Mouse (Mus musculus): ENCODE data around the gene Glipr2.
A peak's percentile ranks its signal among the peaks of the same experiment; 100 is the strongest.

Gene Glipr2

GRCm38 (mm10) chr4:43970393-43971330 lies 13.5 kb downstream of the Glipr2 start:
- no peak for DNase-seq (ENCODE audit: low spot score)

DNA sequence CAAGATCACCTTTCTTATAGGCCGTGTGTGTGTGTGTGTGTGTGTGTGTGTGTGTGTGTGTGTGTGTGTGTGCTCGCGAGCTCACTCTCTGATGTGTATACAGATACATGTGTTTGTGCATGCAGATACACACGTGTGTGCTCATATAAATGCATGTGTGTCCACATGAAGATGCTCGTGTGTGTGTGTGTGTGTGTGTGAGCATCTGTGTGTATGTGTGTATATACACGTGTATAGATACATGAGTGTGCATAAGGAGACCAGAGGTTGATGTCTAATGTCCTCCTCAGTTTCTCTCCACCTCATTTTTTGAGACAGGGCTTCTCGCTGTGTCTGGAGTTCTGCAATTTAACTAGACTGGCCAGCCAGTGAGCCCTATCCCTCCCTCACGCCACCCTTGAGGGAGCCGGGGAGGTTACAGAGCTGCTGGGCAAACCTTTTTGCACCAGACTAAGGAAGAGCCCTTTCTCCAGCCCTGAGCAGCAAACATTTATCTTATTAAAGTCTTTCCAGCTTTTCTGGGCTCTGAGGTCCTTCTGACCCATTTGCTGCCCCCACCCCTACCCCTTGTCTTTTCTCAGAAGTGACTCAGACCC lies 14.4 kb downstream of the Glipr2 start:
- DNase-seq (ENCODE audit: low spot score) = no peak

DNA sequence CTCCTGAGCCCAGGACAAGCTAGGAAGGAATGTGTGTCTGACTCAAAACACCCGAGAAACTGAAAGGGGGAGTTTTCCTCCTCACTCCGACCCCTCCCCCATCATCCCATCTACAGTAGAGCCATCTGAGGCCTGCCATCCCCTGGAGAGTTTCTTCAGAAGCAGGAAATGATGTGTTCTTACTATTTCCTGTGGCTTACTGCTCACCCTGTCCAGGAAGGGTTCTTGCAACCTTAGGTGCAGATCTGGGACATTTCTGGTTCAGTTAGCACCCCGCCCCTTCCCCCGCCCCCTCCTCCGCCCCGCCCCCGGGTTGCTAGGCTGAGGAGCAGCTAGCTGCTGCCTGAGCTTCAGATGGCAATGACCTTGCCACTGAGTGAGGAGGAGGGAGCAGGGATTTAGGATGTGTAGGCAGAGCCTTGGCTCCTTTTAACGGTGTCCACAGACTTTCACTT lies 15.0 kb downstream of the Glipr2 start:
- peak; percentile 43 for DNase-seq (ENCODE audit: low spot score)

- peak; percentile 54 for DNase-seq (ENCODE audit: low spot score)
Measured at GRCm38 (mm10) chr4:43973526-43973981, 16.4 kb downstream of the Glipr2 start.

DNA sequence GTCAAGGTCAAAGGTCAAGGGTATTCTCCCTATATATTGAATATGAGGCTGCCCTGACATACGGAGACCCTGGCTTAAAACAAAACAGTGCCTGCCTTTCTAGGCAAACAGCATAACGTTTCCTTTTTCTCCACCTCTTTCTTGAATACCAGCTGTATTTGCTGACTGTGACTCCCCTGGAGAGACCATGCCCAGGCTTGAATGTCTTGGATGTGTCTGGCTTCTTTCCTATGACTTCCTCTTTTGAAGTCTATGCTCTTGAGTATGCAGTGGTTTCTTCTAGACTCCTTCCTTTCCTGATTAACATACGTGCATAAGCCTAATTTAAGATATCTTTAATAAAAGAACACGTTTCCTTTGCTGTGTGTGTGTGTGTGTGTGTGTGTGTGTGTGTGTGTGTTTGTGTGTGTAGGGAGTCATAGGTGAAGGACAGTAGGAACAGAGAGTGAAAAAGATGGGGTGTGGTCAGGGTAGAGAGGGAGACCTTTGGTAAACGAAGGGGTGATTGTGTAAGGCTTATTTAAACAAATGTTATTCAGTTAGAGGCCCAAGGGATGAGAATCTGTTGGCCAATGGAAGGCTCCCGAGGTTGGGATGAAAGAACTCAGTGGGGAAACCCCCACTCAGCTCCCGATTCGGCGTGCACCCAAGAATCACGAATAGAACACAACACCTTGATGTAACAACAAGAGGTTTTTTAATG lies 17.9 kb downstream of the Glipr2 start:
- DNase-seq (ENCODE audit: low spot score) = no peak

DNA sequence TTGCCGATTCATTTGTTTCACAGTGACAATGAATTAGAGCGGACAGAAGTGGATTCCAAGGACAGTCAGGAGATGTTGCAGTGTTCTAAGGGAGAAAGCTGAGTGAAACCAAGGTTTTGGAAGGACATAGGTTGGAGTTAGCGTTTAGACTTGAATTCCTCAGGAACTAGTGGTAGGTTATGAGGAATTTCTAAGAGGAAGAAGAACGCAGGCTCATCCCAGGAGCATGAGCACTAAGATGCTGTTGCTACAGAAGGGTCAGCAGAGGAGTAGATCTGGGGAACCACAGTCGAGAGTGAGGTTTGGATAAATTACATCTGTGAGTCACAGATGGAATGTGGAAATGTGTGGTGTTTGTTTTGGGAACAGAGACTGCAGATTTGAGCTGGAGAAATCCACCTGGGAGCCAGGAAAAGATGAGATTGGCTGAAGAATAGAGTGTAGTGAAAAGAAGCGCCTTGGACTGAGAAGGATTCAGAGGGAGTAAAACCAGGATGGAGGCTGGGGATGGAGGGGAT lies 19.1 kb downstream of the Glipr2 start:
- no peak for DNase-seq (ENCODE audit: low spot score)

GRCm38 (mm10) chr4:43978521-43979443 lies 21.6 kb downstream of the Glipr2 start:
- peak; percentile 65 for DNase-seq (ENCODE audit: low spot score)

DNA sequence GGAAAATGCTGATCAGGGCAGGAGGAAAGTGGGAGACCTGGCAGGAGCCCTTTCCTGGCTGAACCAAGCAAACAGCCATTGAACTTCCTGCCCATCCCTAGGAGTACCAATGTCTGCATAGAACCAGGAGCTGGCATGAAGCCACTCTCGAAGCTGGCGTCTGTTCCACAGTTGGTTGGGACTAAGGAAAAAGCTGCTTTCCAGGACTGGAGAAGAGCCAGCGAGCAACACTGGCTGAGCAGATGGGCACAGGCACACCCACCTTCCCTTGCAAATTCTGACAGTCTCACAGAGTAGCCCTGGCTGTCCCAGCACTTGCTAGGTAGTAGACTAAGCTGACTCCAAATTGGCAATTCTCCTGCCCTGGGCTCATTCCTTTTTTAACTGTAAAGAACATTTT lies 22.5 kb downstream of the Glipr2 start:
- DNase-seq (ENCODE audit: low spot score) = peak; percentile 49

GRCm38 (mm10) chr4:43980236-43980635 lies 23.0 kb downstream of the Glipr2 start:
- DNase-seq (ENCODE audit: low spot score) = no peak

DNA sequence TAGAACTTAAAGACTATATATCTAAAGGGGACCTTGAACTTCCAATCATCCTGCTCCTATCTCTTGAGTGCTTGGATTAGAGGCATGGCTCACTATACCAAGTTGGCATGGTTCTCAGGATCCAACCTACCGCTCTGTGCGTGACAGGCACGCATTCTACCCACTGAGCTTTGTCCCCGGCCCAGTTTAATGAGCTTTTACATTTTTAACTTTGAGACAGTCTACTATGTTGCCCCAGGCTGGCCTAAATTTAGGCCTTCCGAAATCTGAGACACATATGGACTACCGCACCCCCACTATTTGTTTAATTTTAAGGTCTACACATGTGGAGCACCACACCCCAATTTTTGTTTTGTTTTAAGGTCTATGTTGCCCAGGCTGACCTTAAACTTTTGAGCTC lies 23.6 kb downstream of the Glipr2 start:
- no peak for DNase-seq (ENCODE audit: low spot score)

- DNase-seq (ENCODE audit: low spot score) = no peak
Measured at GRCm38 (mm10) chr4:43981251-43981650, 24.1 kb downstream of the Glipr2 start.

DNA sequence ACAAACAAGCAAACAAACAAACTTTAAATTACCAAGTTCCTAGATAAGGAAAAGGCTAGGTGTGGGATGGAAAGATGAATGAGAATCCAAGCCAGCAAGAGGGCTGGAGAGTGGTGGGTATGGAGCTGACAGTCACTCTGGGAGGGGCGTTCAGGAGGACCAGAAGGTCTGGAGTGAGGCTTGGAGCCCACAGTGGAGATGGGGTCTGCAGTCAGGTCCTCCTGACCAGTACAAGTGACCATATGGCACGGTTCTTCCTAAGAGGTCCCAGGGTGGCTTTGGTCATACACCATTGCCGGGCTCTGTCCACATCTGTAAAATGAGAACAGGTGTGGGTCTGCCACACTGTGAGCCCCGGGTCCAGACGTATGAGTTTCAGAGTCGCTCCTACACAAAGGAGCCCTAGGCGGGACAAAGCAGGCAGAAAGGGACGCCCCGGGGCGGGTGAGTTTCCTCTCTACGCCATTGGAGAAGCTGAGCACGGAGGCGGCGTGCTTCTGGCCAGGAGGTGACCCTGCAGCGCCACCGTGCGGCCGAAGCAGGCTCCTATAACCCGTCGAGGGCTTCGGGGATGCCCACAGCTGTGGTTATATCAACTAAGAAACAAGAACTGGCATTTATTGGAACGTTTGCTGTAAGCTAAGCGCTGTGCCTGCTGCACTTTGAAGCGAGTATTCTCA lies 25.0 kb downstream of the Glipr2 start:
- DNase-seq (ENCODE audit: low spot score) = peak; percentile 93

DNA sequence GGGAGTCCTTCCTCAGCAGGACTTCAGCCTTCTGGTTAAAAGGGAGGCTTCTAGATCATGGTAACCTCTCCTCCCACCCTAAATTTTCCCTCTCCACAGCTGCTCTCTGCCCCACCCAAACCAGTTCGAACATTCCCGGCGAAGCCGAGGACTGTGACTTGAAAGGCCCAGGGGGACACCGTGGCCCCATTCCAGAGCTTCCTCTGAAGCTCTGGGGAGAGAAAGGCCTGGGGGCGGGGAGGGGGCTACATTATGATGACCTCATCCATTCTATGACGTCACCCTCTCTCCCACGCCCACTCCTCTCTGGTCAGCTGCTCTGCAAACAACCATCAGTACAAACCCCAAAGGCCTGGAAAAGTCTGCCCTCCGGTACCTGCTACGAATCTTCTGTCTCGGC lies 26.0 kb downstream of the Glipr2 start, which contains the start of gene Ccin:
Gene Ccin (plus strand): TSS at position 303 of the 400 bp plus-strand sequence.
- no peak for DNase-seq (ENCODE audit: low spot score)

GRCm38 (mm10) chr4:43983756-43984155 lies 26.6 kb downstream of the Glipr2 start:
- DNase-seq (ENCODE audit: low spot score) = no peak

DNA sequence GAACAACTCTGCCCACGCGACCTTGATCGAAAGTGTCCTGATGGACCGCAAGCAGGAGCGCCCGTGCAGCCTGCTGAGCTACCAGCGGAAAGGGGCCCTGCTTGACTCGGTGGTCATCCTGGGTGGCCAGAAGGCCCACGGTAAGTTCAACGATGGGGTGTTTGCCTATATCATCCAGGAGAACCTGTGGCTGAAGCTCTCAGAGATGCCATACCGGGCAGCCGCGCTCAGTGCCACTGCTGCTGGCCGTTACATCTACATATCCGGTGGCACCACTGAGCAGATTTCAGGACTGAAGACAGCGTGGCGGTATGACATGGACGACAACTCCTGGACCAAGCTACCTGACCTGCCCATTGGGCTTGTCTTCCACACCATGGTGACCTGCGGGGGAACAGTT lies 27.1 kb downstream of the Glipr2 start:
- no peak for DNase-seq (ENCODE audit: low spot score)

DNA sequence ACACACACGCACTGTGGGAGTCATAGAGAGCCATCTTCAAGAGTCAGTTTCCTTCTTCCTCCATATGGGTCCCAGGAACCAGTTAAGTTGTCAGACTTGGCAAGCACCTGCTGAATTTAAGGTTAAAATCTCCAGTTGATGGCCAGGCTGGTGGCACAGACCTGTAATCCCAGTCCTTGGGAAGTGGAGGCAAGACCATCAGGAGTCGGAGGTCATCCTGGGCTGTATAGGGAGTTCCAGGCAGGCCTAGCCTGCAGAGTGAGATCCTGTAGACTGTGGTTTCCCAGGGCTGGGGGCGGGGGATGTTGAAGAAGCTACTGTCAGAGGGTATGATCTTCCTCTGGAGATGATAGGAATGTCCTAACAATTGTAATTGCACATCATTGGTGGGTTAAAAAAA lies 31.8 kb downstream of the Glipr2 start:
- no peak for DNase-seq (ENCODE audit: low spot score)

- DNase-seq (ENCODE audit: low spot score) = no peak
Measured at GRCm38 (mm10) chr4:43993072-43993471, 35.9 kb downstream of the Glipr2 start.

- no peak for DNase-seq (ENCODE audit: low spot score)
Measured at GRCm38 (mm10) chr4:43994342-43994741, 37.1 kb downstream of the Glipr2 start.

- no peak for DNase-seq (ENCODE audit: low spot score)
Measured at GRCm38 (mm10) chr4:44003622-44004021, 46.4 kb downstream of the Glipr2 start.

- DNase-seq (ENCODE audit: low spot score) = no peak
Measured at GRCm38 (mm10) chr4:44004126-44004525, 46.9 kb downstream of the Glipr2 start, which contains the start of gene Clta. Gene Clta, plus strand, starts transcription at chr4:44004452.
